Mouse (Mus musculus): ENCODE data around the gene Palm2. TPM values are rescaled to one million over a fixed set of nuclear protein-coding genes. Genes with fewer than 3 reads are reported as not detected.

Palm2 gene
- total and polyA plus RNA-seq, 3 experiments = not detected

DNA sequence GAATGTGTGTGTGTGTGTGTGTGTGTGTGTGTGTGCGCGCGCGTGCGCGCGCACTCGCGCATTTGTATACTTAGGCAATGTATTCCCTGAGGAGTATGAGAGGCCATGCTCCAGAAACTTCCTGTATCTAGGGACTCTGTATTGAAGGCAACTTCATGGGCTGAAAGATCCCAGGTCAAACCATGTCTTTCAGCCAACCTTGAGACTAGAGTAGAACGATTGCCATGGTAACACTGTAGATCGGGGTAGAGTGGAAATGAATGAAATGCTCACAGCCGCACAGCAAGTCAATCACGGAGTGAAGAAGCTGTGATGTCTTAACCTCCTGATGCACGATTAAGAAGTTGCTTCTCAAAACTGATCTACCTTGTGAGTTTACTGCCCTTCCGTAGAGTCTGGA, 89.4 kb downstream of the Palm2 start (continued):
- TF ChIP-seq BHLHE40 (IDR thresholded peaks at IDR 0.05; ENCODE audit: borderline replicate concordance, low read depth, low read length) = no peak
- TF ChIP-seq ZKSCAN1 (IDR thresholded peaks at IDR 0.05; ENCODE audit: low read depth, low read length) = no peak
- TF ChIP-seq ETS1 (IDR thresholded peaks at IDR 0.05; ENCODE audit: low read depth, low read length) = no peak

DNA sequence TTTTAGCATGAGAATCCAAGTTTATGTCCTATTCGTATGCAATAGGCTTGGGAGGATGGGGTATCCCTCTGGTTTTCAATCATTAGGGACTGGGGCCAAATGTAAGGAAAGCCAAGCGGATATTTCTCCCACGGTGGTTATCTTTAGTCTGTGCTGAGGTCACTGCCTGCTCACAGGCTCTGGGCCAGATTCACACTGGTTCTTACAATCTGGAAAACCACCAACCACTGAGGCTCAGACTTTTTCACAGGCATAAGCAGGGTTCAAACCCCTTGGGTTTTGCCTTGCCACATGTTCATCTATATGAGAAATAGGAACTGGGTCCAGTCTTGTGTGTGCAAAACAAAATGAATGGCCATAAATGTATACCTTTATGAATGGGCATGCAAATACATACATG, 90.4 kb downstream of the Palm2 start:
- H3K9ac ChIP-seq (ENCODE audit: control insufficient read depth, low read depth, low read length, poor library complexity, severe bottlenecking) = no peak overlapping the region
- H3K27ac ChIP-seq (ENCODE audit: control insufficient read depth, low read depth, low read length) = no peak overlapping the region
- no peak for DNase-seq (ENCODE audit: low read depth, low spot score)
- no peak overlapping the region for H3K4me3 ChIP-seq (ENCODE audit: control insufficient read depth in 1 of 2, insufficient read depth in 1 of 2, low read depth in 2 of 2, low read length in 2 of 2)
- H3K27me3 ChIP-seq (ENCODE audit: control insufficient read depth in 1 of 2, insufficient read depth in 2 of 2, low read length in 2 of 2) = no peaks in the 10 kb centered on the region
- no peaks in the 10 kb centered on the region for H3K79me2 ChIP-seq (ENCODE audit: control insufficient read depth, insufficient read depth, low read length, poor library complexity)
- TF ChIP-seq ZNF384 (IDR thresholded peaks at IDR 0.05; ENCODE audit: low read depth, low read length) = no peak
- TF ChIP-seq RCOR1 (IDR thresholded peaks at IDR 0.05; ENCODE audit: low read depth, low read length) = no peak
- TF ChIP-seq MAX (IDR thresholded peaks at IDR 0.05; ENCODE audit: low read length) = no peak
- no peak for TF ChIP-seq MAZ (IDR thresholded peaks at IDR 0.05; ENCODE audit: low read depth, low read length)
- no peak for TF ChIP-seq ZKSCAN1 (IDR thresholded peaks at IDR 0.05; ENCODE audit: low read depth, low read length)
- TF ChIP-seq ELF1 (IDR thresholded peaks at IDR 0.05; ENCODE audit: low read depth, low read length) = no peak
- TF ChIP-seq CTCF (IDR thresholded peaks at IDR 0.05 in 2 of 3, conservative IDR thresholded peaks at IDR 0.05 in 1 of 3; ENCODE audit: control insufficient read depth in 1 of 3, insufficient read depth in 1 of 3, low read depth in 2 of 3, low read length in 3 of 3, poor library complexity in 1 of 3, severe bottlenecking in 1 of 3) = no peak
- no peak for TF ChIP-seq POLR2AphosphoS2 (IDR thresholded peaks at IDR 0.05; ENCODE audit: low read length)
- no peak for TF ChIP-seq POLR2AphosphoS5 (IDR thresholded peaks at IDR 0.05; ENCODE audit: borderline replicate concordance, low read depth, low read length)
- no peak for TF ChIP-seq NELFE (IDR thresholded peaks at IDR 0.05; ENCODE audit: low read depth, low read length)
- H3K36me3 ChIP-seq (ENCODE audit: control insufficient read depth in 1 of 2, insufficient read depth in 2 of 2, low read length in 2 of 2) = no peaks in the 10 kb centered on the region
- no peaks in the 10 kb centered on the region for H3K9me3 ChIP-seq (replicated peaks; ENCODE audit: insufficient read depth, low read length)
- no peaks in the 10 kb centered on the region for H3K4me1 ChIP-seq (ENCODE audit: control insufficient read depth in 1 of 2, insufficient read depth in 2 of 2, low read length in 2 of 2)

DNA sequence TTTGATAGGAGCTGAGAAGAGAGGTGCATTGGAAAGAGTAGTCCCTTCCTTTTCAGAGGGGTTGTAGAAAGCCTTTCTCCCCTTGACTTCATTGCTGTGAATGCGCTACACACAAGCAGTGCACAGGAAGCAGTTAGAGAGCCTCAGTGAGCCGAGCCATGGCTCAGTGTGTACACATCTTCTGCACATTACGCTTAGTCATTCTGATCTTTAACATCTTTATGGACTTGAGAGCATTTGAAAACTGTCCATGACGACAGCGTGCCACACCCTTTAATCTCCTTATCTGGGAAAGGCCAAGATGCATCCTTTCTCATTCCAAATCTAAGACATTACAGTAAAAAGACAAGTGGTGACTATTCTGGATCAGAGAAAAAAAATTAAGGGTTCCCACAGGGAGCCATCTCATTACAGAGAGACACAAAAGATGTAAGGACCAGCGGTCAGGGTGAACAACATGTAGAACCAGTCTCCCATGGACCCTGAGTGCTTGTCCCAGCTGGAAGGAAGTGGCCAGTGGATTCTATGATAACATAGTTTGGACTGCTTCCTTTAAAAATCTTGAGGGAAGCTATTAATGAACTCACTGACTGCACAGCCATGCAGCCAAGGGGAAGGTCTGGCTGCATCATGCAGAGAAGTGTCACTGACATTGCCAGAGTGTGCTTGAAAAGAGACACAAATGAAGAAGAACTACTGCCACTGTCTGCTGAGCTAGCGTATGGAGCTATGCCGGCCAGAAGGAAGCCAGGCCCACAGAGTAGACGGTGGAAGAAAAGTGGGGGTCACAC, 91.4 kb downstream of the Palm2 start:
- Histone ChIP-seq H3K36me3 (ENCODE audit: control insufficient read depth in 1 of 2, insufficient read depth in 2 of 2, low read length in 2 of 2) (no peaks in the 10 kb centered on the region), H3K79me2 (ENCODE audit: control insufficient read depth, insufficient read depth, low read length, poor library complexity) (no peaks in the 10 kb centered on the region), H3K4me3 (ENCODE audit: control insufficient read depth in 1 of 2, insufficient read depth in 1 of 2, low read depth in 2 of 2, low read length in 2 of 2) (no peak overlapping the region), H3K4me1 (ENCODE audit: control insufficient read depth in 1 of 2, insufficient read depth in 2 of 2, low read length in 2 of 2) (no peaks in the 10 kb centered on the region), H3K9ac (ENCODE audit: control insufficient read depth, low read depth, low read length, poor library complexity, severe bottlenecking) (no peak overlapping the region), H3K27ac (ENCODE audit: control insufficient read depth, low read depth, low read length) (no peak overlapping the region), H3K9me3 (replicated peaks; ENCODE audit: insufficient read depth, low read length) (no peaks in the 10 kb centered on the region), H3K27me3 (ENCODE audit: control insufficient read depth in 1 of 2, insufficient read depth in 2 of 2, low read length in 2 of 2) (no peaks in the 10 kb centered on the region)
- TF ChIP-seq SMC3 (IDR thresholded peaks at IDR 0.05; ENCODE audit: low read depth, low read length) = no peak
- TF ChIP-seq HCFC1 (IDR thresholded peaks at IDR 0.05; ENCODE audit: low read depth, low read length) = no peak
- no peak for TF ChIP-seq MAX (IDR thresholded peaks at IDR 0.05; ENCODE audit: low read length)
- TF ChIP-seq POLR2AphosphoS5 (IDR thresholded peaks at IDR 0.05; ENCODE audit: borderline replicate concordance, low read depth, low read length) = no peak
- TF ChIP-seq USF1 (IDR thresholded peaks at IDR 0.05; ENCODE audit: low read depth, low read length) = no peak
- TF ChIP-seq CHD1 (IDR thresholded peaks at IDR 0.05; ENCODE audit: low read depth, low read length) = no peak
- no peak for TF ChIP-seq ZC3H11A (IDR thresholded peaks at IDR 0.05; ENCODE audit: low read depth, low read length)
- TF ChIP-seq RAD21 (IDR thresholded peaks at IDR 0.05; ENCODE audit: low read depth, low read length) = no peak
- TF ChIP-seq CHD2 (IDR thresholded peaks at IDR 0.05; ENCODE audit: low read length) = no peak
- TF ChIP-seq EP300 (IDR thresholded peaks at IDR 0.05; ENCODE audit: low read depth in 1 of 2, low read length in 2 of 2) = no peak
- TF ChIP-seq GATA1 (IDR thresholded peaks at IDR 0.05; ENCODE audit: low read depth, low read length) = no peak
- TF ChIP-seq UBTF (IDR thresholded peaks at IDR 0.05; ENCODE audit: borderline replicate concordance, insufficient read depth, low read depth, low read length) = no peak
- no peak for TF ChIP-seq POLR2A (IDR thresholded peaks at IDR 0.05; ENCODE audit: control insufficient read depth in 1 of 2, insufficient read depth in 1 of 2, low read depth in 1 of 2, low read length in 2 of 2, poor library complexity in 1 of 2)
- no peak for TF ChIP-seq SIN3A (IDR thresholded peaks at IDR 0.05; ENCODE audit: low read length)
- TF ChIP-seq MAFK (IDR thresholded peaks at IDR 0.05; ENCODE audit: borderline replicate concordance, low read depth, low read length) = no peak
- no peak for TF ChIP-seq TAL1 (IDR thresholded peaks at IDR 0.05; ENCODE audit: low read length)
- TF ChIP-seq ETS1 (IDR thresholded peaks at IDR 0.05; ENCODE audit: low read depth, low read length) = no peak
- TF ChIP-seq TCF12 (IDR thresholded peaks at IDR 0.05; ENCODE audit: low read depth, low read length) = no peak
- no peak for TF ChIP-seq POLR2AphosphoS2 (IDR thresholded peaks at IDR 0.05; ENCODE audit: low read length)
- no peak for TF ChIP-seq ZKSCAN1 (IDR thresholded peaks at IDR 0.05; ENCODE audit: low read depth, low read length)
- no peak for DNase-seq (ENCODE audit: low read depth, low spot score)

Data from MEL (cell line).